Mouse (Mus musculus) lung, postnatal 10 days (tissue): ENCODE results near the gene Gstm3.
"Not testable (repeated sequence)": the region's sequence is repeated elsewhere in the genome, so short reads cannot be mapped to it uniquely, and the experiment has no call there.

Experiments used
- DNase-seq: peaks from one replicate; pipeline ENCODE4 v3.0.0; 2021

Gstm3 gene

DNA sequence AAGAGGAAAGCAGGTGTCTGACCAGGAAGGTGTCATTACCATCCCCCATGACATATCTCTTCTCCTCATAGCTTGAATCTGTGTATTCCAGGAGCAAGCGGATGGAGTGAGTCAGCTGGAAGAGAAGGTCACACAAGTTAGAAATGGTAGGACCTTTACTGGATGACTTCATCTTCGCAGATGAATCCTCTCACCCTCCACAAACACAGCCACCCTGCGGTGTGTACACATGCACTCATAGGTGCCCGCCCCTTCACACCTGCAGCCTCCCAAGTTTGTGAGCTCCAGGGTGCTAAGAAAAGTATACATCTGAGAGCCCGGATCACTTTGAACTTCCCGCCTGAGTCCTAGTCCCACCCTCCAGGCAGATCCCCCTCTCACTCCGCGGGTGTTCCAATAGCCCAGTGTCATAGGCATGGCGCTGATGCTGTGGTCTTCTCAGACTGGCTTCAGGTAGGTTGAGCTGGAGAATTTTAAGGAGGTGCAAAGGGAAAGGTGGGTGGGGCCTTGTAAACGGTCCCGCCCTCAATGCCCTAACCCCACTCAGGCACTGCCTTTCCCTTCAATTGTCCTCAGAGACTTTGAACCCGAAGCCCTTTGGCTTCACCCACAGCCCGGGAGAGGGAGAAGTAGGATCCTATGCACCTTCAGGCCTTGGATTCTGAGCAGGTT, at the start of gene Gstm3:
Gene Gstm3, minus strand, starts transcription at position 560 of the 672 bp plus-strand sequence.
- DNase-seq: no peak

DNA sequence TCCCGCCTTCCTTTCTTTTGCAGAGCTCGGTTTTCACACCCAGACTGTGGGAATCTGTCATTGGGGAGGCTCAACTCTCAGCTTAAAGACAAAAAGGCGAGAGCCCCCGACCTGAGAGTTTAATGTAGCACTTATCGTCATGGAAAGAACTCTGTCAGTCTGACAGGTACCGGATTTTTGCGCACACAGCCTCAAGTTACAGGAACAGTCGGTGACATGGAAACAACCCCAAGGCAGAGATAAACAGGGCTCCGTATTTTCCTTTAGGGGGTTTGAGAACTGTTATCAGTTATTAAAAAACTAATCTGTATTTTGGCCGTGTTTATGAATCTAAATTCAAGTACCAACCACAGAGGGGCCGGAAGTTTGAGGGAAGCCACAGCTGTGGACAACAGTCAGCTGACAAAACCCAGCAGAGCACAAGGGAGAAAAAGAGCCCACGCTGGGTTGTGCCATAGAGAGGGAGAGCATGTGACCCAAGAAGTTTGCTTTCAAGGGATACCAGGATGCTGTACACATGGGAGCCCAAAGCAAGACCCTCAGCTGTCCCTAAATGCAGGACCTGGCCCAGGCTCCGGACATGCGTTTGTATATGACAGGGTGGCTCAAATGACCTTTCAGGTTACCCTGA, 49.2 kb upstream of the Gstm3 start:
- DNase-seq: peak; percentile 63

DNA sequence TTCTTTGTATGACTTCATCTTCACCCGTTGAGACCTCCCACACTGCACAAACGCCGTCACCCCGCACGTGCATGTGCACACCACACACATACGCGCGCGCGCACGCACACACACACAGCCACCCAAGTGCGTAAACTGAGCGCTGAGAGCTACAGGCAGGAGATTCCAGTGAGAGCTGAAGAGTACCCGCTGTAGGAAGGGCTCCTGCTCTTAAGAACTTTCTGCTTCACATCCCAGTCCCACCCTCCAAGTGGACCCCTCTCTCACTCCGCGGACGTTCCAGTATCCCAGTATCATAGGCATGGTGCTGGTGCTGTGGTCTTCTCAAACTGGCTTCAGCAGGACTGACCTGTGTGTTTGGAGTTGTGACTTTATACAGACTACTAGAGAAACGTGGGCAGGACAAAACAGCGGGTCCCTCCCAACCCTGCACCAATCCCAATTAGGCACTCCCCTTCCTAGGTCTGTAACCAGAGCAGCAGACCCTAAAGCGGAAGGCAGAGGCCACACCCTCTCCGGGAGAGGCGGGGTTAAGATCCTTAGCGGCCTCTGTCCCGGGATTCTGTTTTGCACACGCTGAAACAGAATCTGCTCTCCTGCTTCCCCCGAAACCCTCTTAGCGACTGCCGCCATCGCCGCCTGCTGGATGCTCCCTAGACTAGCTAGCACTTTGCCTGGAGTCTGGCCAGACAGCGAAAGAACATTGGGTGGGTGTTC, 48.5 kb upstream of the Gstm3 start, which contains the start of gene Gstm1:
Gene Gstm1, minus strand, starts transcription at position 501 of the 717 bp plus-strand sequence.
- peak; percentile 99 for DNase-seq

DNA sequence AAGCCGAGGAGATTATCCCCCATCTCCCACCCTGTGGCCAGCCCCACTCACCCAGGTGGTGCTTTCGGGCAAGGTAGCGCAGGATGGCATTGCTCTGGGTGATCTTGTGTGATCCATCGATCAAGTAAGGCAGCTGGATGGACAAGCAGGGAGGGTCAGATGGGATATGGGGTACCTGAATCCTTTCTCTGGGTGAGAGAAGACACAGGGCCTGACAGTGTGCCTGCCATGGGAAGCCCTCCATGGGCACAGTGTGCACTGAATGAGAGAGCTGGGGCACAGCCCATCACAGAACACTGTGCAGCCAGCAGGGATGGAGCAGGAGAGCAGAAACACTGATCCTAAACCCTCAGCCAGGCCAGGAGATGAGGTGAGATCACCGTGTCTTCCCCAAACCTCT, 47.4 kb upstream of the Gstm3 start:
- DNase-seq: not testable (repeated sequence)

DNA sequence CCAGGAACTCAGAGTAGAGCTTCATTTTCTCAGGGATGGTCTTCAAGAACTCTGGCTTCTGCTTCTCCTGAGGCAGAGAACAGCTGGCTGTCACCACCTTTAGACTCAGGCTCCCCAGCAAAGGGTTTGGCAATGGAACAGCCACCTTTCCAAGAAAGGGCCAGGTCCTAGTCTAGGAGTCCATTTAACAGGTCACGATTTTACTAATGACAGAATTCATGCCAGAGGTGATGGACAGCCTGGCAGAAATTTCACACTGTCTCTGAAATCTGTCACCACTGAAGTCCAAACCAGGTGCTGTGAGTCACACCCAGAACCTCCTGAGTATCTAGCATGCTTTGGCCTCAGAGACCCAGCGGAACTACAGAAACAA, 45.9 kb upstream of the Gstm3 start:
- DNase-seq: no peak

DNA sequence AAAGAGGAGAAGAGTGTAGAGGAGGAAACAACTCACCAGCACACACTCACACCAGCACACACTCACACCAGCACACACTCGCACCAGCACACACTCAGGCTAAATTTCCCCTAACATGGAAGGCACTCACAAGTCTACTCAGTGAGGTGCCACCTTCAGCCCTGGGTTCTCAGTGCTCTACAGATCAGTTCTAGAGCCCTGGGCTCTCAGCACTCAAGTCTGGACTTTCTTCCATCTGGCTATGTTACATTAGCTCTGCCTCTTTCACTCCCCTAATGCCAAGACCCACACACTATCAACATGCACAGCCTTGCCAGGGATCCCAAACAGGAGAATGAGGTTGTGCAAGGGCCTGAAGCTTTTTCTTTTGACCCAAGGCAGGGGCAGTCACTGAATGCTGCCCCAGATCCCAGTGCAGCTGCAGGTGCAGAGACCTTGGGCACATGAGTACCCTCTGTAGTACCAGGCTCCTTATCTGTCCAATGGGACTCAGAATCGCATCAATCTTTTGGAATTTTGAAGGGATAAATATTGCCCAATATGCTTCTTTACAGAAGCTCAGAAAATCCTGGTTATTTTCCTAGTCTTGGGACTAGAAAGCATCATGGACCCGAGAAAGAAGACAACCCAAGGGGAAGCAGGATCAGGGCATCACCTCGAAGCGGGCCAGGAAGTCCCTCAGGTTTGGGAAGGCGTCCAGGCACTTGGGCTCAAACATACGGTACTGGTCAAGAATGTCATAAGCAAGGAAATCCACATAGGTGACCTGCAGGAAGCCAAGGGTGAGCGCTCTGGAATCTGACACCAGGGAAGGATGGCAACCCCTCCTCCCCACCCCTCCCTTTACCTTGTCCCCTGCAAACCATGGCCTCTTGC, 45.3 kb upstream of the Gstm3 start:
- no peak for DNase-seq

DNA sequence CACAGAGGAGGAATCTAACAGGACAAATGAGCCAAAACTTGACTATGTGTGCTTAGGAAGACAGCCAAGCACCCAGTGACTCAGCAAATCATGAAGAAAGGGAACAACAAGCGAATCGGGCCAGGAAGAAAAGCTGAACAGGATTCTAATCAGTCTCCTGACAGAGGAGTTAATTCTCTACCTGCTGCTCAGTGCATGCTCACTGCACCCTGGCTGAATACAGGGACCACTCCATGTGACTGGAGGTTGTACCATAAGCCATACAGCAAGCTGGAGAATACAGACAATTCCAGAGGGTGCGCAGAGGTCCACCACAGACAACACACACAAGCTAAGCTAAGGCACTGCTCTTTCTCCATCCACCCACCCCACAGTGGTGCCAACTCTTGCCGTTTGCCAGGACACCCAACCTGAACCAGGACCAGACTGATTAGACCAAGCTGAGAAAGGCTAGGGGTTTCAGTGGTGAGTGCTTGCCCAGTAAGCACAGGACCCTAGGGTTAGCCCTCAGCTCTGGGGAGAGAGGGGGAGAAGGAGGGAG, 44.3 kb upstream of the Gstm3 start:
- peak; percentile 77 for DNase-seq

DNA sequence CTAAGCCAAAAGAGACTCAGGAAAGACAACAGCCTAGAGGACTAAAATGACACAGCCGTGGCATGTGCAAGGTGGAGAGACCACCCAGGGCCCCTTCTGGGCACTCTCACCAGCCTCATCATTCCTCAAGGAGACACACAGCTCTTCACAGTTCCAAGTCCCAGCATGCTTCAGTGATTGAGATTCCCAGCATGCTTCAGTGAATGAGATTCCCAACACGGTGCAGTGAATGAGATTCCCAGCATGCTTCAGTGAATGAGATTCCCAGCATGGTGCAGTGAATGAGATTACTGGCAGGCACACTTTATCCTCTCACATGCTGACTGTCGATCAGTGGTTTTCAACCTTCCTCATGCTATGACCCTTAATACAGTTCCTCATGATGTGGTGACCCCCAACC, 42.5 kb upstream of the Gstm3 start:
- DNase-seq: no peak

DNA sequence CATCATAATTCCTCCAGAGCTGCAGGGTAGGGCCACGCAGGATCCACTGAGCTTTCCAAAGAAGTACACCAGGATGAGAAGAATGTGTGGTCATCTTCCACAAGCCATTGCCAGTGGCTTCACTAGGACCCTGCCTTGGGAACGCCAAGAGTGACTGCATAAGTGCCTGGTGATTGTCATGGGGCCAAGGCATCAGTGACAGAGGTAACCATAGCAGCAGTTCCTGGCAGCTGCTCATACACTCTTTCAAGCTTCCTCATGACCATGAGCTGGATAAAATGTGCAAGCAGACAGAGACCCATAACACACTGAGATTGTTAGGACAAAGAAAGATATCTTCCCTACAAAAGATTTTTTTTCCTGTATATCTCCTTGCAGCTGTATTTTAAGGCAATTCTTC, 41.2 kb upstream of the Gstm3 start:
- DNase-seq: peak; percentile 69

DNA sequence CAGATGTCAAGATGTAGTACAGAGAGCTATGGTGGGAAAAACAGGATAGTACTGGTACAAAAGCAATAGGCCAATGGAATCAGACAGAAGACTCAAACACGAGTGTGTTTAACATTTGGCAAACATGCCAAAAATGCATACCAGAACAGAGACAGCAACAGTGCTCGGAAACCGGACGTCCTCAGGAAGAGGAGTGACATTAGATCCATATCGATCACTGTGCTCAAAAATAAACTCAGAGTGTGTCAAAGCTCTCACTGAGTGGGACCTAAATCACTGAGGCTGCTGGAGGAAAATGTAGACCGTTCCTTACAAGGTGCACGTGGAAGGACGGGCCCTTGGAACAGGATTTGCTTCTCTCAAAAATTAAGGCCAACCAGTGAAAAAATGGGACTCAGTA, 32.9 kb upstream of the Gstm3 start:
- peak; percentile 24 for DNase-seq

DNA sequence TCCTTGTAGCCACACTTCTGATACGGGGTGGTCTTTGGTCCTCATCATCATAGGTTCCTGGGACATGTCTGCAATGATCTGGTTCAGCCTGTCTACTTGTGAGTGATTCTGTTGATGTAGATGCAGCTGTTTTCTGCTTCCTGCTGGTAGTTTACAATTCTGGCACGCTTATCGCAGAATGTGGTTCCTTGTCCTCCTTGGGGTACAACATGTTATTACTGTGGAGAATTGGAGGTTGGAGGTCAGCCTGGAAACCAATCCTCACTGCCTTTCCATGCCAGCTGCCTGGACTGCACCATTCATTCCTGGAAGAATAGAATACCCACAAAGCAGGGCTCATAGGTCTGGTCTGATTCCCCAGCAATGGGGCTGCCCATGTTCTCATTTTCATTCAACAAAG, 30.4 kb upstream of the Gstm3 start:
- no peak for DNase-seq

DNA sequence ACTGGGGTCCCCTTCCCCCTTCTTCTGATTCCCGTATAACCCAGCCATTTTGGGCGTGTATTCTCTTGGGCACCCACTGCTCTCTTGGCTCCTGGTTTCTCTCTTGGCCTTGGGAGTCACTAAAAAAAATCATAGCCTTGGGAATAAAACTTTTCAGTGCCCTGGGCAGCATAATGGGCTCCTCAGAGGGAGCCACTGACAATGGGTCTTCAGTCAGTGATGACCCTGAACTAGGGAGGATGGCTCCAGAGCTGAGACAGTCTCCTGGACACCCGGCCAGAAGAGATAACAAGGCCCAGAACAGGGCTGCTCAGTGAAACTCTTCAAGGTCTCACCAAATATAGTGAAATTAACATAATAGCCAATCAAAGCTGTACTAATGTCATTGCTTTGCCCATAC, 29.5 kb upstream of the Gstm3 start:
- no peak for DNase-seq

DNA sequence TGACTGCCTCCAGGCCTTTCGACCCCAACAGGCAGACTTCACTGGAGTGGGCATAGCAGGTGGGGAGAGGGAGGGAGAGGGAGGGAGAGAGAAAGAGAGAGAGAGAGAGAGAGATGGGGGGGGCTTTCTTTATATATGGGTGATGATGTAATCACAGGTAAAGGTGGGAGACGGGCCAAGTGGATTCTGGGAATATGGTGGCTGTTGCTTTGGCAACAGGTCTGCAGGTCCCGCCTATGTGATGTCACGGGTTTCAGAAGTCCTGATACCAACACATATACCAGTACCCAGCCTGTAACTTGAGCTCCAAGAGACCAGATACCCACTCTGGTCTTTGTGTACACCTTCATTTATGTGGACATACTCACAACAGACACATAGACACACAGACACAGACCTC, 27.5 kb upstream of the Gstm3 start:
- DNase-seq: no peak

DNA sequence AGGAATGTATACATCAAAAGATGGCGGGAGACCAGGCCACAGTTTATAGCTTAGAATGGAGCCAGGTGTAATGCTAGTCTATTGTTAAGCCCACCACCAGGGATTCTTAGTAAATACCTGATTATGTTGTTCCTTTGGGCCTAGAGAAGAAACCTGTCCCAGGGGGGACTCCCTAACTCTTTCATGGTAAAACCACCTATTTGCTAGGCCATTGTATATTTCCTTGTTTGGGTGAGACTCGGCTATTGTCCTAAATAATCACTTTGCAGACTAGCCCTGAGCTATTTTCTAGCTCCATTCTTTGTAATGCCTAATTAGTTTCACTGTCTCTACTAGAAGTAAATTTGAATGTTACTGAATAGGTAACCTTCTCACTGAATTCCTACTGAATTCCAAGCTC, 26.9 kb upstream of the Gstm3 start:
- not testable (repeated sequence) for DNase-seq

DNA sequence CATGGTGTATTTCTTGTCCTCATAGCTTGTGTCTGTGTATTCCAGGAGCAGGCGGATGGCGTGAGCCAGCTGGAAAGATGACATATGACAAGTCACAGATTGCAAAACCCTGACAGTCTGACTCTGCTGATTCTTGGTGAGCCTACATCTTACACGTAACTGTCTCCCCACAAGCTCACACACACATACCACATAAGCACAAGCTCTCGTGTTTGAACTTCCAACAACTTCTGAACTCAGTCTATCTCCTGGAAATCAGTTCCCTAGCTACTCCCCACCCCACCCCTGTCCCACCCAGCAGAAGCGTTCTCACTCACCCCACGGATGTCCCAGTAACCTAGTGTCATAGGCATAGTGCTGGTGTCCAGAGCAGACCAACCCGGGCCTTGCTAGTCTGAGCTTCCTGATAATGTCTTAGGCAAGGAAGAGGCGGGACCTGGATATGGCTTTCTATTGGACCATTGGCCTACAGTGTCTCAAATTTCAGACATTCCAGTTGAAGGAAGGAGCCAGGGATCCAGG, 17.0 kb upstream of the Gstm3 start, which contains the start of gene Gstm2:
Gene Gstm2, minus strand, starts transcription at position 413 of the 522 bp plus-strand sequence.
- peak; percentile 81 for DNase-seq

DNA sequence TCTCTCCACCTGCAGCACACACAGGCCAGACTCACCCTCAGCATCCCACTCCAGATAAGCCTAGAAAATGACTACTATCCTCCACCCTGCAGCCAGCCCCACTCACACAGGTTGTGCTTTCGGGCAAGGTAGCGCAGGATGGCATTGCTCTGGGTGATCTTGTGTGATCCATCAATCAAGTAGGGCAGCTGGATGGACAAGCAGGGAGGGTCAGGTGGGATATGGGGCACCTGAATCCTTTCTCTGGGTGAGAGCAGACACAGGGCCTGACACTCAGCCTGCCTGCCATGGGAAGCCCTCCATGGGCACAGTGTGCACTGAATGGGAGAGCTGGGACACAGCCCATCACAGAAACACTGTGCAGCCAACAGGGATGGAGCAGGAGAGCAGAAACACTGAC, 16.1 kb upstream of the Gstm3 start:
- DNase-seq: not testable (repeated sequence)

DNA sequence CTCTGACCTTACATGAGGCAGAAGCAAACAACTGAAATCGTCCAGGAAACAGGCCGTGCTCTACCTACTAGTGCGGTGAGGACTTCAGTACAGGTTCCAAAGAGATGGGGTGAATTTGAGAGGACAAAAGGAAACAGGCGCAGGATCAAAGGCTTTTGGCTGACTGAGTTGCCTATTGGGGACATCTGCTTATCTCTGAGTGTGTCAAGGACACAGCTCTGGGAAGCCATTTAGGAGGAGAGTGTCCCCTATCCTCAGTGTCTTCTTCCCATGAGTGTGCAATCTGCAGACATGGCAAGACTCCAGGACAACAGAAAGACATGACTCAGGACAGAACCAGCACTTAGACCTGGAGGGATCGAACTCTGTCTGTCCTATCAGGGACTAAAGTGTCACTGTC, 15.4 kb upstream of the Gstm3 start:
- DNase-seq: no peak

DNA sequence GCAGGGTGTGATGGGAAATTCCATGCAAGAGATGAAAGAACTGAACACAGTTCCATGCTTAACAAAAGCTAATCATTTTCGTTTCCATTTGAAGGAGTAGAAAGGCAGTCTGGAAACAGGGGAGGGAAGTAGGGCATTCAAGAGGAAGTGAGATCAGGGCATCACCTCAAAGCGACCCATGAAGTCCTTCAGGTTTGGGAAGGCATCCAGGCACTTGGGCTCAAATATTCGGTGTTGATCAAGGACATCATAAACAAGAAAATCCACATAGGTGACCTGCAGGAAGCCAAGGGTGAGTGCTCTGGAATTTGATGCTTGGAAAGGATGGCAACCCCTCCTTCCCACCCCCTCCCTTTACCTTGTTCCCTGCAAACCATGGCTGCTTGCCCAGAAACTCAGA, 14.7 kb upstream of the Gstm3 start:
- DNase-seq: peak; percentile 19

DNA sequence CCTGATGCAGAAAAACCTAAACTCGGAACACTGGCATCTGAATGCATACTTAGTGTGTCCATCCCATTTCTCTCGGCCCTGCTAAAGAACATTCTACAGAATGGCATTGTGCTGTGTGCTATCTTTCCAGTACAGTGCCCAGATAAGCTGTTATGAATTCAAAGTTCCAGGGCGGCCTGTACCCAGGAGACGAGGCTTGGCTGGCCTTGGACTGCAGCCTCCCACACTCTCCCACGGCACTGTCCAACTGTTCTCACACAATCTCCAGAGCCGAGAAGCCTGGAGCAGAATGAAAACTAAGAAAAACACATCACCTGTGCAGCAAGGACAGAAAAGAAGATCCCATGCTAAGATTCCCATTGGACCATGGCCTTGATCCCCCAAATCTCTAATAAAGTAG, 13.6 kb upstream of the Gstm3 start:
- no peak for DNase-seq

DNA sequence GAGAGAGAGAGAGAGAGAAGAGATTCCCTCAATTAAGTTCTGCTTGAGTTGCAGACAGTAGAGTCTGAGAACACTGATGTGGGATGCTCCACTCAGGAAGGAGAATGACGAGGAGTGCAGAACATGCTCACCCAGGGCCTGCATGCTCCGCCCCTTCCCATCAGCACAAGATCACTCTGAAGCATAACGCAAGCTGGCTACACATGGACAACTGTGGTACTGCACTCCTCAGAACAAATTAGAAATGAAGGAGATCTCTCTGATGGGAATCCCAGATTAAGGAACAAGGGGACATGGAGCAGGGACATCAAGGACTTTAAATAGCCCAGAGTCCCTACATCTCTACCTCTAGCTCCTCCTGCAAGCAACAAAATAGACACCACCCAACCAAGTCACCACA, 12.2 kb upstream of the Gstm3 start:
- no peak for DNase-seq

DNA sequence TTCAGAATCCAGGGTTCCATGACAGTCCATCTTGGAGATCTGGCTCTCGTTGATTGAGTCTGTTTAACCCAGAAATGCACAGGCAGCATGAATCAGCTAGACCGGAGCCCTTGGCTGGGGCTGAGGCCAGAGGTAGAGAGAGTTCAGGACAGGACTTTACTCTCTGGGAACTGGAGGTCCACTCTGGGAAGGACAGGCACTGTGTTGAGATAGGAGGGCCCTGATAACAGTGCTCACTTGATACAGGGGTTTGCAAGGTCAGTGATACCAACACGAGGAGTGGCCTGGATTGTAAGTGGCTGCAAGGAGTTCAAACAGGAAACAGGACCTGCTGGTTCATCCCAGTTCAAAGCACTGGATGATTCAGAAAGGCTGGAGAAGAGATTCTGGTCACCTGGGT, 8.6 kb upstream of the Gstm3 start:
- no peak for DNase-seq

DNA sequence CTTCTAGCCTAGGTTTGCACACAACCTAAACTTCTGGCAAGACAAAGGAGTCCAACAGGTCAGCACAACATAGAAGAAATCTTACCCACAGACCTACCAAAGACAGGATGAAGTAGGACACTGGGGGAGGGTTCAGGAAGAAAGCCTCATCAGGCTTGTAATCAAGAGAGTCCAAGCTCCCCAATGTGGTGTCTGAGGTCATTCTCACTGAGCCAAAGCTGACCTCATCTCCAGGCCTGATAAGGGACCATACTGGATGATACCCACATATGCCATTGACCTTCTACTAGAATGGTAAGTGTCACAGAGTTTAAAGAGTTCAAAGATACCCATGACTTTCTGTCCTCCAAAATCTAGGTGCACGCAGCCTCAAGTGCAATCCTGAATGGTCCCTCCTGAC, 5.2 kb upstream of the Gstm3 start:
- DNase-seq: no peak

DNA sequence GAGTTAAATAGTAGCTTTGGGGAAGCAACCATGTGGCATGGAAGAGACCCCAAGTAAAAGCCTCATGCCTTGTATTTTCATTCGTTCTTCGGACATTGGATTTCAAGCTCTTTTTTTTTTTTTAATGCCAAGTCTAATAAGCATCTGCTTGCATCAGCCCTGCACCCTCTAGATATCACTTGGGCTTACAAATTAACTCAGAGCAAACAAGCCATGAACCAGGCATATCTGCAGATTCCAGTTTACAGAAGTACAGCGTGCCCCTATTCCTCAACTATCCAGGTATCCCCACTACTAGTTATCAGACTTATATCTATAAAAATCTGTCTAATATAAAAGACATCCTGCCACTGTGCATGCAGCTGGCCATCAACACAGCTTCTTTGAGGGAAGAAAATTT, 3.0 kb upstream of the Gstm3 start:
- DNase-seq: no peak
